Mouse (Mus musculus) heart, embryonic 16.5 days (tissue): ENCODE measurements around the gene Gm45837. TPM values are rescaled to one million over a fixed set of nuclear protein-coding genes. Genes with fewer than 3 reads are reported as not detected.

Source experiments
- ATAC-seq: fragments of 200-750 bp; cut with Nextera tagmentation; replicated peaks from 2 replicates; pipeline ENCODE4 v1.8.0; 2017; ENCODE audit warnings: moderate number of reproducible peaks; ENCODE audit not compliant: insufficient read depth, low FRiP score; ENCODE audit errors: extremely low read depth
- H3K27ac ChIP-seq: fragments of 300-500 bp; sonication (generic); 2 replicates; pipeline ENCODE4 v1.5.1; 2014; ENCODE audit warnings: mild to moderate bottlenecking, low read length, control low read depth, moderate library complexity
- H3K27me3 ChIP-seq: fragments of 300-500 bp; sonication (generic); 2 replicates; pipeline ENCODE4 v1.6.1; 2014; ENCODE audit warnings: low read length, mixed read lengths; ENCODE audit not compliant: control insufficient read depth, insufficient read depth
- H3K36me3 ChIP-seq: fragments of 300-500 bp; sonication (generic); 2 replicates; pipeline ENCODE4 v1.6.1; 2014; ENCODE audit not compliant: control insufficient read depth, insufficient read depth
- H3K4me1 ChIP-seq: fragments of 300-500 bp; sonication (generic); 2 replicates; pipeline ENCODE4 v1.6.1; 2014; ENCODE audit warnings: low read length, mixed read lengths; ENCODE audit not compliant: control insufficient read depth, insufficient read depth
- H3K4me2 ChIP-seq: fragments of 300-500 bp; sonication (generic); 2 replicates; pipeline ENCODE4 v1.6.1; 2014; ENCODE audit warnings: low read depth, mild to moderate bottlenecking, control low read depth, low read length
- H3K4me3 ChIP-seq: fragments of 300-500 bp; sonication (generic); 2 replicates; pipeline ENCODE4 v1.5.1; 2014; ENCODE audit warnings: mild to moderate bottlenecking, control low read depth, low read length
- H3K9ac ChIP-seq: fragments of 300-500 bp; sonication (generic); 2 replicates; pipeline ENCODE4 v1.6.1; 2014; ENCODE audit warnings: low read length, control low read depth
- H3K9me3 ChIP-seq: fragments of 300-500 bp; sonication (generic); replicated peaks from 2 replicates; pipeline ENCODE4 v1.6.1; 2016; ENCODE audit warnings: low read length; ENCODE audit not compliant: control insufficient read depth
- WGBS: fragments of 180-500 bp; shearing (Covaris S2); extraction: QIAGEN DNeasy Blood & Tissue Kit; methylation state at CpG from one replicate; pipeline ENCODE4 v1.1.7; 2014; 5-methylcytosine and 5-hydroxymethylcytosine counted together
- polyA plus RNA-seq: library from polyadenylated mRNA; unstranded; fragments of >200 nt; fragmentation: Nextera tagmentation; extraction: Ambion mirVana; gene quantifications from 2 replicates; pipeline ENCODE4 v1.2.1, GENCODE M21; 2015

The Gm45837 gene
- polyA plus RNA-seq, 1 experiment from 2014 or later = 7.8 TPM

GRCm38 (mm10) chr7:101503803-101504202, 93.1 kb downstream of the Gm45837 start:
- H3K9ac ChIP-seq = no peak overlapping the region
- 0 out of 2 replicates have a peak, but pooled peaks cover 5% of the 10 kb centered on the region for H3K4me1 ChIP-seq
- no peak for ATAC-seq
- no peak overlapping the region for H3K4me3 ChIP-seq
- no peaks in the 10 kb centered on the region for H3K36me3 ChIP-seq
- 34% methylated on average over 7 of the region's 7 CpGs for WGBS
- no peaks in the 10 kb centered on the region for H3K9me3 ChIP-seq
- H3K27ac ChIP-seq = no peak overlapping the region
- peaks cover 30% of the 10 kb centered on the region for H3K27me3 ChIP-seq
- H3K4me2 ChIP-seq = no peak overlapping the region

- Histone ChIP-seq H3K4me3 (peak overlapping the region; percentile 20), H3K27me3 (peaks cover 30% of the 10 kb centered on the region), H3K9me3 (no peaks in the 10 kb centered on the region), H3K9ac (0 out of 2 replicates have a peak overlapping the region, but pooled peaks have one; percentile 3), H3K4me1 (0 out of 2 replicates have a peak, but pooled peaks cover 5% of the 10 kb centered on the region), H3K4me2 (peak overlapping the region; percentile 56), H3K36me3 (no peaks in the 10 kb centered on the region), H3K27ac (no peak overlapping the region)
- 9% methylated on average over 24 of the region's 24 CpGs for WGBS
- ATAC-seq = no peak
Observed at GRCm38 (mm10) chr7:101504507-101504906, 93.8 kb downstream of the Gm45837 start.

GRCm38 (mm10) chr7:101509212-101509611, 98.5 kb downstream of the Gm45837 start:
- Histone ChIP-seq H3K9me3 (no peaks in the 10 kb centered on the region), H3K4me3 (no peak overlapping the region), H3K4me1 (0 out of 2 replicates have a peak, but pooled peaks cover 5% of the 10 kb centered on the region), H3K36me3 (no peaks in the 10 kb centered on the region), H3K27ac (no peak overlapping the region), H3K27me3 (peaks cover 17% of the 10 kb centered on the region), H3K4me2 (no peak overlapping the region), H3K9ac (no peak overlapping the region)
- WGBS = 43% methylated on average over 2 of the region's 2 CpGs
- no peak for ATAC-seq

GRCm38 (mm10) chr7:101513655-101514054, 103.0 kb downstream of the Gm45837 start:
- ATAC-seq = no peak
- no peak overlapping the region for H3K9ac ChIP-seq
- no peaks in the 10 kb centered on the region for H3K9me3 ChIP-seq
- H3K36me3 ChIP-seq = no peaks in the 10 kb centered on the region
- H3K27me3 ChIP-seq = no peaks in the 10 kb centered on the region
- 52% methylated on average over 7 of the region's 7 CpGs for WGBS
- no peak overlapping the region for H3K4me2 ChIP-seq
- H3K27ac ChIP-seq = no peak overlapping the region
- H3K4me3 ChIP-seq = no peak overlapping the region
- no peaks in the 10 kb centered on the region for H3K4me1 ChIP-seq

- Histone ChIP-seq H3K4me3 (no peak overlapping the region), H3K27me3 (no peaks in the 10 kb centered on the region), H3K9ac (no peak overlapping the region), H3K4me2 (no peak overlapping the region), H3K9me3 (no peaks in the 10 kb centered on the region), H3K27ac (no peak overlapping the region), H3K36me3 (no peaks in the 10 kb centered on the region), H3K4me1 (no peaks in the 10 kb centered on the region)
- 71% methylated on average over 6 of the region's 6 CpGs for WGBS
- ATAC-seq = no peak
Observed at GRCm38 (mm10) chr7:101514768-101515167, 104.1 kb downstream of the Gm45837 start.

GRCm38 (mm10) chr7:101515295-101515694, 104.6 kb downstream of the Gm45837 start:
- no peak overlapping the region for H3K9ac ChIP-seq
- no peaks in the 10 kb centered on the region for H3K27me3 ChIP-seq
- no peaks in the 10 kb centered on the region for H3K9me3 ChIP-seq
- H3K4me1 ChIP-seq = no peaks in the 10 kb centered on the region
- no peak overlapping the region for H3K27ac ChIP-seq
- ATAC-seq = no peak
- H3K36me3 ChIP-seq = no peaks in the 10 kb centered on the region
- no peak overlapping the region for H3K4me3 ChIP-seq
- 15% methylated on average over 6 of the region's 6 CpGs for WGBS
- H3K4me2 ChIP-seq = no peak overlapping the region

- Histone ChIP-seq H3K4me2 (no peak overlapping the region), H3K4me1 (no peaks in the 10 kb centered on the region), H3K9me3 (no peaks in the 10 kb centered on the region), H3K36me3 (no peaks in the 10 kb centered on the region), H3K27me3 (no peaks in the 10 kb centered on the region), H3K9ac (no peak overlapping the region), H3K4me3 (no peak overlapping the region), H3K27ac (no peak overlapping the region)
- no peak for ATAC-seq
- WGBS = 59% methylated on average over 6 of the region's 6 CpGs
Observed at GRCm38 (mm10) chr7:101516460-101516859, 105.8 kb downstream of the Gm45837 start.

GRCm38 (mm10) chr7:101521696-101522095, 111.0 kb downstream of the Gm45837 start:
- Histone ChIP-seq H3K4me3 (no peak overlapping the region), H3K9me3 (no peaks in the 10 kb centered on the region), H3K4me2 (no peak overlapping the region), H3K27me3 (no peaks in the 10 kb centered on the region), H3K27ac (no peak overlapping the region), H3K4me1 (no peaks in the 10 kb centered on the region), H3K36me3 (no peaks in the 10 kb centered on the region), H3K9ac (no peak overlapping the region)
- WGBS = 71% methylated on average over 1 of the region's 1 CpGs
- no peak for ATAC-seq

- no peaks in the 10 kb centered on the region for H3K36me3 ChIP-seq
- no peaks in the 10 kb centered on the region for H3K27me3 ChIP-seq
- no peaks in the 10 kb centered on the region for H3K9me3 ChIP-seq
- no peak overlapping the region for H3K4me3 ChIP-seq
- H3K27ac ChIP-seq = no peak overlapping the region
- H3K4me1 ChIP-seq = no peaks in the 10 kb centered on the region
- ATAC-seq = no peak
- WGBS = 68% methylated on average over 2 of the region's 2 CpGs
- H3K9ac ChIP-seq = no peak overlapping the region
- no peak overlapping the region for H3K4me2 ChIP-seq
Observed at GRCm38 (mm10) chr7:101523205-101523604, 112.5 kb downstream of the Gm45837 start.
